Mouse (Mus musculus): ENCODE measurements around the gene Arhgap10. TPM values are rescaled to one million over a fixed set of nuclear protein-coding genes. Genes with fewer than 3 reads are reported as not detected.

Arhgap10 gene
- total and polyA plus RNA-seq, 3 experiments, result 13.1 to 22.8 TPM; not detected in 1

GRCm38 (mm10) chr8:77284473-77284872 is 233.3 kb downstream of the Arhgap10 start (continued):
- TF ChIP-seq MXI1 (IDR thresholded peaks at IDR 0.05; ENCODE audit: low read depth, low read length) (no peak), ZNF384 (IDR thresholded peaks at IDR 0.05; ENCODE audit: low read depth, low read length) (no peak), ZMIZ1 (IDR thresholded peaks at IDR 0.05; ENCODE audit: low read depth, low read length) (no peak), SIN3A (IDR thresholded peaks at IDR 0.05; ENCODE audit: low read length) (no peak)

- H3K9me3 ChIP-seq (replicated peaks; ENCODE audit: insufficient read depth, low read length), result no peaks in the 10 kb centered on the region
- DNase-seq (ENCODE audit: low read depth, low spot score), result peak; percentile 14
- H3K27ac ChIP-seq (ENCODE audit: control insufficient read depth, low read depth, low read length), result no peak overlapping the region
- H3K36me3 ChIP-seq (ENCODE audit: control insufficient read depth in 1 of 2, insufficient read depth in 2 of 2, low read length in 2 of 2), result peaks cover 0 to 11% of the 10 kb centered on the region in 2 experiments; a peak in 2 of 4 replicates
- TF ChIP-seq POLR2A (IDR thresholded peaks at IDR 0.05; ENCODE audit: control insufficient read depth in 1 of 2, insufficient read depth in 1 of 2, low read depth in 1 of 2, low read length in 2 of 2, poor library complexity in 1 of 2) (no peak), POLR2AphosphoS5 (IDR thresholded peaks at IDR 0.05; ENCODE audit: borderline replicate concordance, low read depth, low read length) (no peak), JUND (IDR thresholded peaks at IDR 0.05; ENCODE audit: low read depth, low read length) (no peak), UBTF (IDR thresholded peaks at IDR 0.05; ENCODE audit: borderline replicate concordance, insufficient read depth, low read depth, low read length) (no peak), POLR2AphosphoS2 (IDR thresholded peaks at IDR 0.05; ENCODE audit: low read length) (no peak), CHD1 (IDR thresholded peaks at IDR 0.05; ENCODE audit: low read depth, low read length) (no peak)
- H3K79me2 ChIP-seq (ENCODE audit: control insufficient read depth, insufficient read depth, low read length, poor library complexity), result no peaks in the 10 kb centered on the region
- peaks cover 6 to 9% of the 10 kb centered on the region in 2 experiments for H3K4me1 ChIP-seq (ENCODE audit: control insufficient read depth in 1 of 2, insufficient read depth in 2 of 2, low read length in 2 of 2)
- H3K4me3 ChIP-seq (ENCODE audit: control insufficient read depth in 1 of 2, insufficient read depth in 1 of 2, low read depth in 2 of 2, low read length in 2 of 2), result no peak overlapping the region
- no peaks in the 10 kb centered on the region for H3K27me3 ChIP-seq (ENCODE audit: control insufficient read depth in 1 of 2, insufficient read depth in 2 of 2, low read length in 2 of 2)
- H3K9ac ChIP-seq (ENCODE audit: control insufficient read depth, low read depth, low read length, poor library complexity, severe bottlenecking), result no peak overlapping the region
Observed at GRCm38 (mm10) chr8:77282605-77283236, 235.0 kb downstream of the Arhgap10 start.

GRCm38 (mm10) chr8:77279977-77280376 is 237.8 kb downstream of the Arhgap10 start:
- H3K9me3 ChIP-seq (replicated peaks; ENCODE audit: insufficient read depth, low read length), result no peaks in the 10 kb centered on the region
- no peaks in the 10 kb centered on the region for H3K79me2 ChIP-seq (ENCODE audit: control insufficient read depth, insufficient read depth, low read length, poor library complexity)
- H3K4me3 ChIP-seq (ENCODE audit: control insufficient read depth in 1 of 2, insufficient read depth in 1 of 2, low read depth in 2 of 2, low read length in 2 of 2), result no peak overlapping the region
- TF ChIP-seq MYC (IDR thresholded peaks at IDR 0.05; ENCODE audit: low read depth, low read length), result no peak
- no peak for TF ChIP-seq SMC3 (IDR thresholded peaks at IDR 0.05; ENCODE audit: low read depth, low read length)
- TF ChIP-seq POLR2A (IDR thresholded peaks at IDR 0.05; ENCODE audit: control insufficient read depth in 1 of 2, insufficient read depth in 1 of 2, low read depth in 1 of 2, low read length in 2 of 2, poor library complexity in 1 of 2), result no peak
- TF ChIP-seq BHLHE40 (IDR thresholded peaks at IDR 0.05; ENCODE audit: borderline replicate concordance, low read depth, low read length), result no peak
- no peak for TF ChIP-seq SIN3A (IDR thresholded peaks at IDR 0.05; ENCODE audit: low read length)
- no peak for TF ChIP-seq UBTF (IDR thresholded peaks at IDR 0.05; ENCODE audit: borderline replicate concordance, insufficient read depth, low read depth, low read length)
- TF ChIP-seq TCF12 (IDR thresholded peaks at IDR 0.05; ENCODE audit: low read depth, low read length), result no peak
- TF ChIP-seq E2F4 (IDR thresholded peaks at IDR 0.05; ENCODE audit: borderline replicate concordance, low read depth, low read length), result no peak
- TF ChIP-seq MAX (IDR thresholded peaks at IDR 0.05; ENCODE audit: low read length), result no peak
- no peak for TF ChIP-seq JUND (IDR thresholded peaks at IDR 0.05; ENCODE audit: low read depth, low read length)
- no peak for TF ChIP-seq NRF1 (IDR thresholded peaks at IDR 0.05; ENCODE audit: insufficient read depth, low read depth, low read length, poor library complexity, severe bottlenecking)
- no peak for TF ChIP-seq RAD21 (IDR thresholded peaks at IDR 0.05; ENCODE audit: low read depth, low read length)
- no peak for TF ChIP-seq RCOR1 (IDR thresholded peaks at IDR 0.05; ENCODE audit: low read depth, low read length)
- no peak for TF ChIP-seq ZC3H11A (IDR thresholded peaks at IDR 0.05; ENCODE audit: low read depth, low read length)
- TF ChIP-seq POLR2AphosphoS2 (IDR thresholded peaks at IDR 0.05; ENCODE audit: low read length), result no peak
- no peak for TF ChIP-seq HCFC1 (IDR thresholded peaks at IDR 0.05; ENCODE audit: low read depth, low read length)
- no peak for TF ChIP-seq CTCF (IDR thresholded peaks at IDR 0.05 in 2 of 3, conservative IDR thresholded peaks at IDR 0.05 in 1 of 3; ENCODE audit: control insufficient read depth in 1 of 3, insufficient read depth in 1 of 3, low read depth in 2 of 3, low read length in 3 of 3, poor library complexity in 1 of 3, severe bottlenecking in 1 of 3)
- TF ChIP-seq ZNF384 (IDR thresholded peaks at IDR 0.05; ENCODE audit: low read depth, low read length), result no peak
- TF ChIP-seq MXI1 (IDR thresholded peaks at IDR 0.05; ENCODE audit: low read depth, low read length), result no peak
- H3K27me3 ChIP-seq (ENCODE audit: control insufficient read depth in 1 of 2, insufficient read depth in 2 of 2, low read length in 2 of 2), result no peaks in the 10 kb centered on the region
- peaks cover 0 to 9% of the 10 kb centered on the region in 2 experiments; a peak in 2 of 4 replicates for H3K36me3 ChIP-seq (ENCODE audit: control insufficient read depth in 1 of 2, insufficient read depth in 2 of 2, low read length in 2 of 2)
- no peak overlapping the region for H3K27ac ChIP-seq (ENCODE audit: control insufficient read depth, low read depth, low read length)
- no peak overlapping the region for H3K9ac ChIP-seq (ENCODE audit: control insufficient read depth, low read depth, low read length, poor library complexity, severe bottlenecking)
- no peak for DNase-seq (ENCODE audit: low read depth, low spot score)
- peaks cover 4 to 9% of the 10 kb centered on the region in 2 experiments; a peak in 3 of 4 replicates for H3K4me1 ChIP-seq (ENCODE audit: control insufficient read depth in 1 of 2, insufficient read depth in 2 of 2, low read length in 2 of 2)
